Comparison of ENCODE assay signal across 28 mouse cellular contexts in genomic region chr7:68296487-68296886, GRCm38 (mm10). TPM values are rescaled to one million over a fixed set of nuclear protein-coding genes. Genes with fewer than 3 reads are reported as not detected.
"Had no signal": no experiment of that assay in that cellular context is flagged by ENCODE, and none has a peak within 500 bp of the region (broad histone marks: within the 10 kb centered on the region; RNA-seq: fewer than 3 reads in every experiment).

No protein-coding gene starts in this region.

- H3K27me3 ChIP-seq: heart, embryonic 12.5 days; hindbrain, embryonic 13.5 days; hindbrain, embryonic 15.5 days; intestine, embryonic 15.5 days; limb, embryonic 12.5 days had no signal

- H3K36me3 ChIP-seq: heart, embryonic 10.5 days; heart, embryonic 12.5 days; hindbrain, embryonic 13.5 days; hindbrain, embryonic 15.5 days; intestine, embryonic 15.5 days; limb, embryonic 10.5 days; limb, embryonic 12.5 days had no signal

- H3K4me1 ChIP-seq: hindbrain, embryonic 13.5 days; hindbrain, embryonic 15.5 days; intestine, embryonic 15.5 days had no signal

- H3K4me3 ChIP-seq: gastrocnemius, adult 2 months; heart, embryonic 10.5 days; heart, embryonic 12.5 days; hindbrain, embryonic 13.5 days; hindbrain, embryonic 15.5 days; intestine, embryonic 15.5 days; layer of hippocampus, adult 2 months; left cerebral cortex, adult 2 months; limb, embryonic 10.5 days; limb, embryonic 12.5 days had no signal

- H3K27ac ChIP-seq: gastrocnemius, adult 2 months; heart, embryonic 10.5 days; hindbrain, embryonic 13.5 days; hindbrain, embryonic 15.5 days; hindbrain, postnatal 0 days; intestine, embryonic 15.5 days; layer of hippocampus, adult 2 months; left cerebral cortex, adult 2 months; limb, embryonic 10.5 days; limb, embryonic 12.5 days had no signal

- H3K9me3 ChIP-seq: heart, embryonic 10.5 days; heart, embryonic 12.5 days; hindbrain, embryonic 13.5 days; hindbrain, embryonic 15.5 days; intestine, embryonic 15.5 days; limb, embryonic 10.5 days; limb, embryonic 12.5 days had no signal

- DNase-seq: gastrocnemius, adult 2 months; gastrocnemius, postnatal 10 days; gastrocnemius, postnatal 25 days; heart, adult 18-20 months; heart, postnatal 10 days; heart, postnatal 4 days; kidney, adult 18-20 months; kidney, adult 8-10 months; kidney, postnatal 10 days; kidney, postnatal 4 days; liver had no signal

- ATAC-seq: hindbrain, postnatal 0 days; inflammation-experienced regulatory T-cells, adult 6 months; intestine, embryonic 15.5 days; intestine, postnatal 0 days had no signal

RNA-seq across cellular contexts. Expression of gene Pgpep1l, which starts 32.5 kb away (rescaled TPM):
- total RNA-seq: granulocyte monocyte progenitor cell, adult 5-6 weeks; heart, adult 18-20 months; heart, postnatal 10 days; heart, postnatal 25 days; heart, postnatal 4 days had no signal
- polyA plus RNA-seq: heart, embryonic 10.5 days; heart, embryonic 12.5 days; hindbrain, embryonic 11.5 days; hindbrain, embryonic 13.5 days; hindbrain, embryonic 15.5 days; hindbrain, postnatal 0 days; intestine, embryonic 15.5 days; intestine, postnatal 0 days; kidney, embryonic 14.5 days; kidney, embryonic 16.5 days; limb, embryonic 10.5 days; limb, embryonic 12.5 days had no signal
